Mouse (Mus musculus): ENCODE results near the gene Col17a1. TPM values are rescaled to one million over a fixed set of nuclear protein-coding genes. Genes with fewer than 3 reads are reported as not detected.

The Col17a1 gene
- polyA plus RNA-seq, 1 experiment, result not detected

DNA sequence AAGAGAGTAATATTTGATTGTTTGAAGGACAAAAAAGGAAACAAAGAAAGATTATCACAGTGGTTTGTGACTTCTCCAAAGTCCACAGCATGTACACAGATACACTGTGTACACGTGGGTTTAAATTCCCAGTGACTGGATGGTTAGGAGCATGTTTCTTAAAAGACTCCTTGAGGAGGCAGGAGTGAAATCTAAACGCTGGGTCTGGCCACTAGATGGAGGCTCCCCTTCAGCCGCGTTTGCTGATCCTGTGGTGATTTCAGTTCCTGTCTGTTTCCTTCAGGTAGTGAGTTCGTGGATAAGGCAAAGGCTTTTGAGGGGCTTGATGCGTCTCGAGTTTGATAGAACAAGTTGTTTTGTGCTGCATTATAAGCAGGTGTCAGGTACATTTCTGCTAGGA, 78.5 kb downstream of the Col17a1 start:
- H3K36me3 ChIP-seq (ENCODE audit: control insufficient read depth, insufficient read depth, low read length, poor library complexity, severe bottlenecking), result peaks cover 5% of the 10 kb centered on the region; the same call in 1 of the 2 replicates
- TF ChIP-seq EP300 (IDR thresholded peaks at IDR 0.05; ENCODE audit: insufficient read depth, low read depth, low read length), result no peak
- no peak for TF ChIP-seq POLR2A (IDR thresholded peaks at IDR 0.05; ENCODE audit: insufficient read depth, low read length)
- no peak for TF ChIP-seq CTCF (IDR thresholded peaks at IDR 0.05; ENCODE audit: low read depth, low read length)
- H3K9ac ChIP-seq (ENCODE audit: low read depth, poor library complexity, severe bottlenecking), result no peak overlapping the region
- no peak overlapping the region for H3K4me3 ChIP-seq (ENCODE audit: low read depth, low read length)
- no peaks in the 10 kb centered on the region for H3K9me3 ChIP-seq (replicated peaks; ENCODE audit: control insufficient read depth, insufficient read depth, low read length, poor library complexity, severe bottlenecking)
- H3K27ac ChIP-seq (ENCODE audit: insufficient read depth, low read length), result no peak overlapping the region
- H3K27me3 ChIP-seq (ENCODE audit: control insufficient read depth, insufficient read depth, low read length, poor library complexity, severe bottlenecking), result no peaks in the 10 kb centered on the region
- H3K4me1 ChIP-seq (ENCODE audit: control insufficient read depth, insufficient read depth, low read length), result no peaks in the 10 kb centered on the region

DNA sequence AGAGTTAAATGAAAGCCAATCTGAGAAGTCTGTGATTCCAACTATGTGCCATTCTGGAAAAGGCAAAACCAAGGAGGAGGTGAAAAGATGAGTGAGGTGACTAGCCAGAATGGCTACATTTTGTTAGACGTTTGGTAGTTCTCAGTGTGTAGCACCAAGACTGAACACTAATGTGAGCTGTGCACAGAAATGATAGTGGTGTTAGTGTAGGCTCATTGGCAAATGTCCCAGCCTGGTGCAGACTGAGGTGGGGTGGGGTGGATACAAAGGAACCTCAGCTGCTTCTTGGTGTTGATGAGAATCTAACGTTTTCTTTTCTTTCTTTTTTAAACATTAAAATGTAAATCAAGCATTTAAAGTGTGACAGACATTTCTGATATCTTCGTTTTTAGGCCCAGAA, 83.4 kb downstream of the Col17a1 start:
- Histone ChIP-seq H3K27ac (ENCODE audit: insufficient read depth, low read length) (no peak overlapping the region), H3K36me3 (ENCODE audit: control insufficient read depth, insufficient read depth, low read length, poor library complexity, severe bottlenecking) (no peaks in the 10 kb centered on the region; the same call in 1 of the 2 replicates), H3K4me3 (ENCODE audit: low read depth, low read length) (no peak overlapping the region), H3K27me3 (ENCODE audit: control insufficient read depth, insufficient read depth, low read length, poor library complexity, severe bottlenecking) (no peaks in the 10 kb centered on the region), H3K9me3 (replicated peaks; ENCODE audit: control insufficient read depth, insufficient read depth, low read length, poor library complexity, severe bottlenecking) (no peaks in the 10 kb centered on the region), H3K4me1 (ENCODE audit: control insufficient read depth, insufficient read depth, low read length) (no peaks in the 10 kb centered on the region), H3K9ac (ENCODE audit: low read depth, poor library complexity, severe bottlenecking) (no peak overlapping the region)
- TF ChIP-seq CTCF (IDR thresholded peaks at IDR 0.05; ENCODE audit: low read depth, low read length), result no peak
- no peak for TF ChIP-seq POLR2A (IDR thresholded peaks at IDR 0.05; ENCODE audit: insufficient read depth, low read length)
- TF ChIP-seq EP300 (IDR thresholded peaks at IDR 0.05; ENCODE audit: insufficient read depth, low read depth, low read length), result no peak

Other genes with a start within 250 kb of the Col17a1 start
- gene Sh3pxd2a, start 227.7 kb downstream of the Col17a1 start, polyA plus RNA-seq (2011; ENCODE audit: insufficient read depth, insufficient read length, low read depth, missing spikeins), result 47.6 and 51.9 TPM in 2 replicates
- 41.4 and 44.9 TPM in 2 replicates for gene Stn1, start 154.6 kb downstream of the Col17a1 start, polyA plus RNA-seq (2011; ENCODE audit: insufficient read depth, insufficient read length, low read depth, missing spikeins)
- gene Slk, start 112.4 kb downstream of the Col17a1 start, polyA plus RNA-seq (2011; ENCODE audit: insufficient read depth, insufficient read length, low read depth, missing spikeins), result 76.1 and 91.4 TPM in 2 replicates
- 216 and 232 TPM in 2 replicates for gene Sfr1, start 39.6 kb upstream of the Col17a1 start, polyA plus RNA-seq (2011; ENCODE audit: insufficient read depth, insufficient read length, low read depth, missing spikeins)
- 125 and 130 TPM in 2 replicates for gene Gsto1, start 162.9 kb upstream of the Col17a1 start, polyA plus RNA-seq (2011; ENCODE audit: insufficient read depth, insufficient read length, low read depth, missing spikeins)
- 1.2 TPM in 2 replicates for gene Gsto2, start 173.4 kb upstream of the Col17a1 start, polyA plus RNA-seq (2011; ENCODE audit: insufficient read depth, insufficient read length, low read depth, missing spikeins)
- gene Cfap43, start 227.2 kb upstream of the Col17a1 start, polyA plus RNA-seq (2011; ENCODE audit: insufficient read depth, insufficient read length, low read depth, missing spikeins), result 7.9 and 10.4 TPM in 2 replicates
- 7.4 and 7.6 TPM in 2 replicates for gene Itprip, start 227.2 kb upstream of the Col17a1 start, polyA plus RNA-seq (2011; ENCODE audit: insufficient read depth, insufficient read length, low read depth, missing spikeins)
- gene Cfap58, start 245.6 kb upstream of the Col17a1 start, polyA plus RNA-seq (2011; ENCODE audit: insufficient read depth, insufficient read length, low read depth, missing spikeins), result not detected in 2 replicates

Data from ES-Bruce4 (cell line).